Mouse (Mus musculus) forebrain, postnatal 0 days (tissue): ENCODE results near the gene Kcnh1. TPM values are rescaled to one million over a fixed set of nuclear protein-coding genes. Genes with fewer than 3 reads are reported as not detected.

Source experiments
- ATAC-seq: fragments of 200-750 bp; cut with Nextera tagmentation; 2 replicates; pipeline ENCODE4 v1.8.0; 2017; ENCODE audit warnings: mild to moderate bottlenecking, moderate library complexity
- DNase-seq: peaks from one replicate; pipeline ENCODE4 v3.0.0-alpha.2; 2015
- H3K27ac ChIP-seq: fragments of 300-500 bp; sonication (generic); 2 replicates; pipeline ENCODE4 v1.5.1; 2014; ENCODE audit warnings: low read depth, mild to moderate bottlenecking, antibody characterized with exemption, low read length, moderate library complexity, mixed read lengths
- H3K27me3 ChIP-seq: fragments of 300-500 bp; sonication (generic); 2 replicates; pipeline ENCODE4 v1.6.1; 2014; ENCODE audit warnings: mild to moderate bottlenecking, low read length, mixed read lengths; ENCODE audit not compliant: insufficient read depth
- H3K36me3 ChIP-seq: fragments of 300-500 bp; sonication (generic); 2 replicates; pipeline ENCODE4 v1.6.1; 2014; ENCODE audit warnings: mild to moderate bottlenecking, moderate library complexity; ENCODE audit not compliant: insufficient read depth
- H3K4me1 ChIP-seq: fragments of 300-500 bp; sonication (generic); 2 replicates; pipeline ENCODE4 v1.6.1; 2014; ENCODE audit warnings: antibody characterized with exemption; ENCODE audit not compliant: insufficient read depth
- H3K4me2 ChIP-seq: fragments of 300-500 bp; sonication (generic); 2 replicates; pipeline ENCODE4 v1.6.1; 2014; ENCODE audit warnings: low read depth, mild to moderate bottlenecking, moderate library complexity
- H3K4me3 ChIP-seq: fragments of 300-500 bp; sonication (generic); 2 replicates; pipeline ENCODE4 v1.5.1; 2014; ENCODE audit warnings: low read depth, low read length, mixed read lengths
- H3K9ac ChIP-seq: fragments of 300-500 bp; sonication (generic); 2 replicates; pipeline ENCODE4 v1.6.1; 2014; ENCODE audit warnings: mild to moderate bottlenecking
- H3K9me3 ChIP-seq: fragments of 300-500 bp; sonication (generic); 2 replicates; pipeline ENCODE4 v1.6.1; 2016; ENCODE audit warnings: low read length
- CTCF ChIP-seq: sonication (generic); IDR thresholded peaks from 2 replicates; pipeline ENCODE4 v1.5.1; 2016; ENCODE audit warnings: antibody characterized with exemption, control low read depth, low read depth
- WGBS: fragments of 180-500 bp; shearing (Covaris S2); extraction: QIAGEN DNeasy Blood & Tissue Kit; methylation state at CpG from one replicate; pipeline ENCODE4 v1.1.7; 2014; 5-methylcytosine and 5-hydroxymethylcytosine counted together
- polyA plus RNA-seq: library from polyadenylated mRNA; unstranded; fragments of >200 nt; fragmentation: Nextera tagmentation; extraction: Ambion mirVana; gene quantifications from 2 replicates; pipeline ENCODE4 v1.2.1, GENCODE M21; 2015
- total RNA-seq: library from RNA; depleted of rRNA; stranded (reverse); fragments of >200 nt; gene quantifications from 2 replicates; pipeline ENCODE4 v1.2.3, GENCODE M21; 2014

Kcnh1 gene
- total and polyA plus RNA-seq, 2 experiments from 2014 or later: 2.3 to 5.7 TPM

DNA sequence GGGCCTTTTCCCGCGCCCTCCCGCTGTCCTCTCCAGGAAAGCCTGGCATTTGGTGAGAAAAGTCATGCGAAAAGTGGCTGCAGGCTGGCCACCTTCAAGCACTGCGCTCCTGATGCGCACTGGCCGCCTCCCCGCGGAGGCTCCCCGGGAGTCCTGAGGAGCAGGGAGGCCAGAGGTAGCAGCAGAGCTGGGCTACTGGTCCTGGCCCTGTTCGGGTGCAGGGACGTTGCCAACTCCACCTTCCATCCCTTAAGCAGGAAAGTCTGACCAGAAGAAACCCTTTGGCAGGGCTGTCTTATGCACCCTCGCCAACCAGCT lies 707 bp downstream of the Kcnh1 start:
- peak overlapping the region; percentile 58 for H3K4me3 ChIP-seq
- no peaks in the 10 kb centered on the region for H3K4me1 ChIP-seq
- H3K9ac ChIP-seq: peak overlapping the region; percentile 52
- no peak for ATAC-seq
- TF ChIP-seq CTCF: no peak
- 3% methylated on average over 13 of the region's 13 CpGs for WGBS
- no peak overlapping the region for H3K27ac ChIP-seq
- peak; percentile 16 for DNase-seq
- H3K9me3 ChIP-seq: no peaks in the 10 kb centered on the region
- H3K4me2 ChIP-seq: peak overlapping the region; percentile 74
- H3K27me3 ChIP-seq: peaks cover 6% of the 10 kb centered on the region
- no peaks in the 10 kb centered on the region for H3K36me3 ChIP-seq

DNA sequence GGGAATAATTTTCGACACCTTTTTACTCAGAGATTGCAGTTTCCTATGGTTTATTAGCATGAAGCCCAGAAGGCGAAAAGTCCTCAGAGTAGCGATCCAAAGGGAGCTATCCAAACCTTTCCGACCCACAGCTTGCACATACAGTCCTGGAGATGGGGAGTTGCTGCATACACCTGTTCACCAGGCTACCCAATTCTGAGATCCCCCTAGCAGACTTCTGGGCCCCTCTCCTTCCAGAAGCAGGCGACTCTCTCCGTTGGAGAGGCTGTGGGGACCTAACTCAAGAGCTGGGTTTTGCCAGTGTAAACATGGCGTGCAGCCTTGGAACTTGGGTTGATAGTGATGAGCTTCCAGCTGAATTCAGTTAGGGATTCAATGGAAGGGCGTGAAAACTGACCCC lies 1.3 kb downstream of the Kcnh1 start:
- no peak for ATAC-seq
- Histone ChIP-seq H3K9me3 (no peaks in the 10 kb centered on the region), H3K27me3 (peaks cover 6% of the 10 kb centered on the region), H3K4me1 (no peaks in the 10 kb centered on the region), H3K27ac (no peak overlapping the region), H3K36me3 (no peaks in the 10 kb centered on the region), H3K4me3 (peak overlapping the region; percentile 58), H3K4me2 (peak overlapping the region; percentile 74), H3K9ac (peak overlapping the region; percentile 52; the same call in 1 of the 2 replicates)
- DNase-seq: peak; percentile 20
- WGBS: 56% methylated on average over 8 of the region's 8 CpGs
- no peak for TF ChIP-seq CTCF

GRCm38 (mm10) chr1:192192710-192193109 lies 2.1 kb downstream of the Kcnh1 start:
- Histone ChIP-seq H3K4me2 (peak overlapping the region; percentile 74; the same call in 1 of the 2 replicates), H3K9me3 (no peaks in the 10 kb centered on the region), H3K9ac (no peak overlapping the region), H3K4me1 (no peaks in the 10 kb centered on the region), H3K27ac (no peak overlapping the region), H3K36me3 (no peaks in the 10 kb centered on the region), H3K27me3 (peaks cover 6% of the 10 kb centered on the region), H3K4me3 (no peak overlapping the region)
- DNase-seq: no peak
- 59% methylated on average over 9 of the region's 9 CpGs for WGBS
- TF ChIP-seq CTCF: no peak
- ATAC-seq: no peak

DNA sequence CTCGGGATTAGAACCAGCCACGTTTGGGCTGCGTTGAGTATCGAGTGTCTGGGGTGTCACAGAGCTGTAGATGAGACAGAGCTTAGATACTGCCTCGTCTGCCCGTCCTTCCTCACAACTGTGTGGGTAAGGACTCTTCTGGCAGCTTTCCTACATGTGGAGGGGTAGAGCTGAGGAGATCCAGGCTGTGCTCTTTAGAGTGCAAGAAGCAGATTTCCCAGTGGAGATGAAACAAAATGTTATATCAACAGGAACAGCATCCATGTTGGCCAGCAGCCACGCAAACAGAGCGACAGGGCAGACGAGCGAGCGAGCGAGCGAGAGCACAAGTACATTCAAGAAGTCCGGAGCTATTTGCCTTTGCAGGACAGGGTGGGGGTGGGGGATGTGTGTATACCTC lies 3.1 kb downstream of the Kcnh1 start:
- Histone ChIP-seq H3K9ac (no peak overlapping the region), H3K4me2 (no peak overlapping the region), H3K27ac (no peak overlapping the region), H3K36me3 (no peaks in the 10 kb centered on the region), H3K4me3 (no peak overlapping the region), H3K27me3 (peaks cover 6% of the 10 kb centered on the region), H3K4me1 (no peaks in the 10 kb centered on the region), H3K9me3 (no peaks in the 10 kb centered on the region)
- peak; percentile 29 for DNase-seq
- no peak for TF ChIP-seq CTCF
- no peak for ATAC-seq
- WGBS: 61% methylated on average over 14 of the region's 14 CpGs

DNA sequence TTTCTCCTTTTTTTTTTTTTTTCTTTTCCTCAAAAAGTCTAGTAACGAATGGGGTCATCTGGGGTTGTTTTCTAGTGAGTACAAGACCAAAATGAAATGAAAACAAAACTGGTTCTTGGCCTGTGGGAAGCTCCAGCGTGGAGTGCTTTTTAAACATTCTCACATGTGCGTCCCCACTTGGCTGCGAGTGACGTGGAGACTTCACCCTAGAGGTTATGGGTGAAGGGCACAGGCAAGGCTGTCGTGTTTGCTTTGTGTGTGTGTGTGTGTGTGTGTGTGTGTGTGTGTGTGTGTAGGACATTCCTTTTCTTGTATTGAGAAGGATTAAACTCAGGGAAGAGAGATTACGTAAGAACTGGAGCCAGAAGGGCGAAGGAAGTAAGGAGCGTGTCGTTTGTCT lies 6.9 kb downstream of the Kcnh1 start:
- no peak overlapping the region for H3K4me3 ChIP-seq
- H3K36me3 ChIP-seq: no peaks in the 10 kb centered on the region
- no peaks in the 10 kb centered on the region for H3K4me1 ChIP-seq
- ATAC-seq (no peak), DNase-seq (no peak)
- no peaks in the 10 kb centered on the region for H3K9me3 ChIP-seq
- no peak for TF ChIP-seq CTCF
- no peaks in the 10 kb centered on the region for H3K27me3 ChIP-seq
- no peak overlapping the region for H3K27ac ChIP-seq
- no peak overlapping the region for H3K9ac ChIP-seq
- H3K4me2 ChIP-seq: no peak overlapping the region
- WGBS: 62% methylated on average over 10 of the region's 10 CpGs

- Histone ChIP-seq H3K4me1 (no peaks in the 10 kb centered on the region), H3K27ac (no peak overlapping the region), H3K9ac (no peak overlapping the region), H3K27me3 (no peaks in the 10 kb centered on the region), H3K4me2 (no peak overlapping the region), H3K36me3 (no peaks in the 10 kb centered on the region), H3K4me3 (no peak overlapping the region), H3K9me3 (no peaks in the 10 kb centered on the region)
- no peak for TF ChIP-seq CTCF
- DNase-seq (no peak), ATAC-seq (no peak)
- WGBS: 59% methylated on average over 1 of the region's 1 CpGs
Observed at GRCm38 (mm10) chr1:192202936-192203335, 12.4 kb downstream of the Kcnh1 start.

DNA sequence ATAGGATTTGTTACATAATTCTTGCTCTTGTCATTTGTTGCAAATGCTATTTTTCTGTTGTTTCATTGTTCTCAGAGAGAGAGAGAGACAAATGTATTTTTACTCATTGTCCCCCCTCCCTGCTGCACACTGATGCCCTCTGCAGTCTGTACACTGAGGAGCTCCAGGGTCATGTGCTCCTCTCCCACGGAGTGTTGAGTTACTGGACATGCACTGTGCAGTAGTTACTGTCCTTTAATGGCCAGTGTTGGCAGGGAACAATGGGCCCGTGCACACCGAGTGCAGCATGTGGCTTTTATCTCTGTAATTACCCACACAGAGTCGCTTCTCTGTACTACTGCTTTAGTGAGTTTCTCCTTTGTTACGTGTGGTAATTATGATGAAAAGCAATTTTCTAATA lies 17.4 kb downstream of the Kcnh1 start:
- WGBS: 29% methylated on average over 5 of the region's 5 CpGs
- Histone ChIP-seq H3K36me3 (no peaks in the 10 kb centered on the region), H3K9me3 (no peaks in the 10 kb centered on the region), H3K4me3 (no peak overlapping the region), H3K9ac (no peak overlapping the region), H3K27me3 (no peaks in the 10 kb centered on the region), H3K4me2 (no peak overlapping the region), H3K4me1 (no peaks in the 10 kb centered on the region), H3K27ac (no peak overlapping the region)
- DNase-seq: no peak
- no peak for TF ChIP-seq CTCF
- peak; percentile 50; the same call in 1 of the 2 replicates for ATAC-seq

DNA sequence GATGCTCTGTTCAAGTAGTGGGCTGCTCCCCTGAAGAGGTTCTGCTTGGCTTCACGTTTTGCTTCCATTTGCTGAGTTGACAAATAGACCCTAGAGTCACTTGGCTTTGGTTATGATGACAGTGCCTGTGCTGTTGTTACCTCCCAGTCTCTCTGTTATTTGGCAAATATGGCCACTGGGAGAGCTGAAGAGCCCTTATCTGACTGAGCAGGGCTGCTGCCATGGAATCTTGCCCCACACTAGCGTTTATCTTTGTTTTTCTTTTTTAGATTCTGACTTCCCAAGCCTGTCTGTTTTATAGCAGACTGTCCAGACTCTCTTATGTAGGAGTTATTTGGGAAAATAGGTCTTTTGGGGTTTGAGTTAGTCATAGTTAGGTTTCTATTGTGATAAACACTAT lies 21.9 kb downstream of the Kcnh1 start:
- no peak overlapping the region for H3K27ac ChIP-seq
- TF ChIP-seq CTCF: no peak
- H3K4me3 ChIP-seq: no peak overlapping the region
- no peak overlapping the region for H3K4me2 ChIP-seq
- ATAC-seq: no peak
- no peaks in the 10 kb centered on the region for H3K27me3 ChIP-seq
- no peaks in the 10 kb centered on the region for H3K36me3 ChIP-seq
- DNase-seq: no peak
- H3K4me1 ChIP-seq: no peaks in the 10 kb centered on the region
- H3K9me3 ChIP-seq: no peaks in the 10 kb centered on the region
- 79% methylated on average over 2 of the region's 2 CpGs for WGBS
- H3K9ac ChIP-seq: no peak overlapping the region
